Mouse (Mus musculus): ENCODE results near the gene Telo2. TPM values are rescaled to one million over a fixed set of nuclear protein-coding genes. Genes with fewer than 3 reads are reported as not detected.

The Telo2 gene
- polyA plus RNA-seq (2021; fragmentation: Nextera tagmentation), result 7.1 and 7.9 TPM in 2 replicates
- long read RNA-seq, experiment 1, transcript Telo2-201 (21 exons, 3,434 nt), result minor isoform, 5 of 76 reads
- long read RNA-seq, experiment 1, transcript Telo2-202 (21 exons, 3,530 nt), result major isoform, 39 of 76 reads
- long read RNA-seq, experiment 1, partial matches to known transcripts, result 8 of 76 reads
- long read RNA-seq, experiment 1, other reads (novel, unspliced or antisense), result 23 of 76 reads
- long read RNA-seq, experiment 2, partial matches to known transcripts, result 1 of 8 reads
- long read RNA-seq, experiment 2, other reads (novel, unspliced or antisense), result 2 of 8 reads

GRCm38 (mm10) chr17:25115664-25116432, at the start of gene Telo2:
Gene Telo2, minus strand, starts transcription at chr17:25115967.

GRCm38 (mm10) chr17:25162161-25162560, 46.4 kb upstream of the Telo2 start, which contains the start of gene Ccdc154:
Gene Ccdc154, plus strand, starts transcription at chr17:25162461.

GRCm38 (mm10) chr17:25133275-25133698, 17.5 kb upstream of the Telo2 start, which contains the start of gene Clcn7:
Gene Clcn7, plus strand, starts transcription at chr17:25133391.

DNA sequence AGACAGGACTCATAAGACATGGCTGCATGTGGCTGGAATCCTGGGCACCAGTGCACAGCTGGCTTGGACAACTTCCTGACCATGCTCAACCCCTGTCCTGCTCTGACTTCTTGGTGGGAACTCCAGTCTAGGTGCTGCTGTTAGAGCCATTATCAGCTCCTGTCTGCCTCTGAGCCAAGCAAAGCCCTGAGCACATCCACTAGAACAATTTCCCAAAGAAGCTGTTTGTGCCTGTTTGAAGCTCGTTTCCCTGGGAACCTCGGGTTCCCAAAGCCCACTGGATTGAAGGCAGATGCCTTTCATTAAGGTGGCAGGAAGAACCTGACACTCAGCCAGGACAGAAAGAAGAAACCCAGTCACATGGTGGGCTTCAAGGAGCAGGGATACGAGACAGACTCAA, 4.6 kb upstream of the Telo2 start, which contains the start of gene Ptx4:
TSS of gene Ptx4 (plus strand) at position 355 of the 400 bp plus-strand sequence.

DNA sequence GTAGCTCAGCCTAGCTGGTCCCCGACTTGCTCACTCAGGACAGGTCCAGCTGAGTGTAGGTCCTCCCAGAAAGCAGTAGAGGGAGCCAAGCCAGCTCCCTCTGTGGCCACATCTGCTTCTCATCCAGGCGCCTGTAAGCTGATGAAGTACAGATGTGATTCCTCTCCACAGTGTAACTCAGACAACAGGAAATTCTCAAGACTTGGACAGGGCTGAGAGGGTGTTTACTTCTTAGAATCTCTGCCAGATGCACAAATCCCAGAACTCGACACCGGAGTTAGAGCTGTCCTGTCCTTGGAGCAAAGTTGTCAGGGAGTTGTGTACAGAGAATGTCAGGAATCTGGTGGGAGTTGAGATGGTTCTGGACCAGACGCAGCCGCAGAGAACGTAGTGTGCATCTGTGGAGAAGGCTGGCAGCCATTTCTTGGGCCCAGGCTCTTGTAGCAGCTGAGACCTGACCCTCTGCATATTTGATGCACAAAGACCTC, 32.3 kb downstream of the Telo2 start, which contains the start of gene Tmem204:
TSS of gene Tmem204 (minus strand) at position 148 of the 488 bp plus-strand sequence.

Other genes with a start within 250 kb of the Telo2 start
- not detected in 2 replicates for gene Igfals, start 250.0 kb downstream of the Telo2 start, polyA plus RNA-seq (2021; fragmentation: Nextera tagmentation)
- gene Nubp2, start 229.6 kb downstream of the Telo2 start, polyA plus RNA-seq (2021; fragmentation: Nextera tagmentation), result 42.6 and 58.2 TPM in 2 replicates
- gene Spsb3, start 229.3 kb downstream of the Telo2 start, polyA plus RNA-seq (2021; fragmentation: Nextera tagmentation), result 84.9 and 110 TPM in 2 replicates
- 15.5 and 16.2 TPM in 2 replicates for gene Eme2, start 220.9 kb downstream of the Telo2 start, polyA plus RNA-seq (2021; fragmentation: Nextera tagmentation)
- 130 and 171 TPM in 2 replicates for gene Mrps34, start 220.9 kb downstream of the Telo2 start, polyA plus RNA-seq (2021; fragmentation: Nextera tagmentation)
- 117 and 135 TPM in 2 replicates for gene Nme3, start 219.5 kb downstream of the Telo2 start, polyA plus RNA-seq (2021; fragmentation: Nextera tagmentation)
- 49.2 and 62.4 TPM in 2 replicates for gene Mapk8ip3, start 179.0 kb downstream of the Telo2 start, polyA plus RNA-seq (2021; fragmentation: Nextera tagmentation)
- 3.8 and 5.3 TPM in 2 replicates for gene Jpt2, start 155.3 kb downstream of the Telo2 start, polyA plus RNA-seq (2021; fragmentation: Nextera tagmentation)
- gene Cramp1l, start 100.2 kb downstream of the Telo2 start, polyA plus RNA-seq (2021; fragmentation: Nextera tagmentation), result 4.1 and 9.0 TPM in 2 replicates
- gene Ift140, start 99.9 kb downstream of the Telo2 start, polyA plus RNA-seq (2021; fragmentation: Nextera tagmentation), result 3.1 and 4.2 TPM in 2 replicates
- gene Tmem204, start 32.4 kb downstream of the Telo2 start, polyA plus RNA-seq (2021; fragmentation: Nextera tagmentation), result 12.0 and 13.3 TPM in 2 replicates
- gene Ptx4, start 4.8 kb upstream of the Telo2 start, polyA plus RNA-seq (2021; fragmentation: Nextera tagmentation), result not detected in 2 replicates
- gene Clcn7, start 17.4 kb upstream of the Telo2 start, polyA plus RNA-seq (2021; fragmentation: Nextera tagmentation), result 25.3 and 35.1 TPM in 2 replicates
- gene Ccdc154, start 46.5 kb upstream of the Telo2 start, polyA plus RNA-seq (2021; fragmentation: Nextera tagmentation), result not detected in 2 replicates
- not detected in 2 replicates for gene Gm38655, start 59.5 kb upstream of the Telo2 start, polyA plus RNA-seq (2021; fragmentation: Nextera tagmentation)
- gene BC003965, start 68.6 kb upstream of the Telo2 start, polyA plus RNA-seq (2021; fragmentation: Nextera tagmentation), result 22.1 and 26.2 TPM in 2 replicates
- 11.8 and 14.0 TPM in 2 replicates for gene Unkl, start 72.4 kb upstream of the Telo2 start, polyA plus RNA-seq (2021; fragmentation: Nextera tagmentation)
- 112 and 121 TPM in 2 replicates for gene Gnptg, start 124.2 kb upstream of the Telo2 start, polyA plus RNA-seq (2021; fragmentation: Nextera tagmentation)
- 51.9 and 58.2 TPM in 2 replicates for gene Tsr3, start 124.2 kb upstream of the Telo2 start, polyA plus RNA-seq (2021; fragmentation: Nextera tagmentation)
- 3.1 and 5.1 TPM in 2 replicates for gene Baiap3, start 140.4 kb upstream of the Telo2 start, polyA plus RNA-seq (2021; fragmentation: Nextera tagmentation)
- gene Ube2i, start 158.7 kb upstream of the Telo2 start, polyA plus RNA-seq (2021; fragmentation: Nextera tagmentation), result 202 and 227 TPM in 2 replicates
- not detected in 2 replicates for gene Prss34, start 182.4 kb upstream of the Telo2 start, polyA plus RNA-seq (2021; fragmentation: Nextera tagmentation)
- gene Prss28, start 192.7 kb upstream of the Telo2 start, polyA plus RNA-seq (2021; fragmentation: Nextera tagmentation), result not detected in 2 replicates
- gene Prss29, start 202.7 kb upstream of the Telo2 start, polyA plus RNA-seq (2021; fragmentation: Nextera tagmentation), result not detected in 2 replicates
- not detected in 2 replicates for gene Tpsab1, start 229.6 kb upstream of the Telo2 start, polyA plus RNA-seq (2021; fragmentation: Nextera tagmentation)